Mouse (Mus musculus) limb, embryonic 11.5 days (tissue): ENCODE data around the gene Nup210. TPM values are rescaled to one million over a fixed set of nuclear protein-coding genes. Genes with fewer than 3 reads are reported as not detected.
A peak's percentile ranks its signal among the peaks of the same experiment; 100 is the strongest.
"Not testable (repeated sequence)": the region's sequence is repeated elsewhere in the genome, so short reads cannot be mapped to it uniquely, and the experiment has no call there.

Experiments used
- ATAC-seq: fragments of 200-750 bp; cut with Nextera tagmentation; 2 replicates; pipeline ENCODE4 v1.8.0; 2017; ENCODE audit warnings: low read depth; ENCODE audit not compliant: insufficient number of reproducible peaks, low FRiP score, low TSS enrichment
- DNase-seq: peaks from one replicate; pipeline ENCODE4 v3.0.0-alpha.2; 2015; ENCODE audit warnings: low spot score
- H3K27ac ChIP-seq: fragments of 300-500 bp; sonication (generic); replicated peaks from 2 replicates; pipeline ENCODE4 v1.5.1; 2014; ENCODE audit warnings: low read depth, mild to moderate bottlenecking, low read length
- H3K27me3 ChIP-seq: fragments of 300-500 bp; sonication (generic); 2 replicates; pipeline ENCODE4 v1.6.1; 2014; ENCODE audit warnings: mild to moderate bottlenecking, low read length, mixed read lengths; ENCODE audit not compliant: control insufficient read depth, insufficient read depth
- H3K36me3 ChIP-seq: fragments of 300-500 bp; sonication (generic); 2 replicates; pipeline ENCODE4 v1.6.1; 2014; ENCODE audit warnings: mild to moderate bottlenecking, low read length, moderate library complexity, mixed read lengths; ENCODE audit not compliant: control insufficient read depth, insufficient read depth
- H3K4me1 ChIP-seq: fragments of 300-500 bp; sonication (generic); 2 replicates; pipeline ENCODE4 v1.6.1; 2014; ENCODE audit warnings: low read length, mixed read lengths; ENCODE audit not compliant: control insufficient read depth, insufficient read depth
- H3K4me2 ChIP-seq: fragments of 300-500 bp; sonication (generic); 2 replicates; pipeline ENCODE4 v1.6.1; 2014; ENCODE audit warnings: low read depth, mild to moderate bottlenecking, moderate library complexity; ENCODE audit not compliant: severe bottlenecking
- H3K4me3 ChIP-seq: fragments of 300-500 bp; sonication (generic); 2 replicates; pipeline ENCODE4 v1.5.1; 2014; ENCODE audit warnings: low read depth, low read length
- H3K9ac ChIP-seq: fragments of 300-500 bp; sonication (generic); 2 replicates; pipeline ENCODE4 v1.6.1; 2014; ENCODE audit warnings: mild to moderate bottlenecking, low read length
- H3K9me3 ChIP-seq: fragments of 300-500 bp; sonication (generic); 2 replicates; pipeline ENCODE4 v1.6.1; 2016; ENCODE audit warnings: low read length; ENCODE audit not compliant: control insufficient read depth
- WGBS: fragments of 180-500 bp; shearing (Covaris S2); extraction: QIAGEN DNeasy Blood & Tissue Kit; methylation state at CpG from one replicate; pipeline ENCODE4 v1.1.7; 2014; 5-methylcytosine and 5-hydroxymethylcytosine counted together
- polyA plus RNA-seq: library from polyadenylated mRNA; unstranded; fragments of >200 nt; fragmentation: Nextera tagmentation; extraction: Ambion mirVana; gene quantifications from 2 replicates; pipeline ENCODE4 v1.2.1, GENCODE M21; 2014

Gene Nup210
- polyA plus RNA-seq, 1 experiment from 2014 or later = 4.3 TPM

- Histone ChIP-seq H3K27ac (no peak overlapping the region; the same call in 1 of the 2 replicates), H3K4me2 (no peak overlapping the region), H3K27me3 (no peaks in the 10 kb centered on the region), H3K4me1 (peaks cover 16% of the 10 kb centered on the region), H3K9me3 (no peaks in the 10 kb centered on the region), H3K36me3 (no peaks in the 10 kb centered on the region), H3K9ac (no peak overlapping the region), H3K4me3 (no peak overlapping the region)
- DNase-seq (no peak), ATAC-seq (no peak; the same call in 1 of the 2 replicates)
- 85% methylated on average over 2 of the region's 2 CpGs for WGBS
These were observed 11.1 kb downstream of the Nup210 start for GRCm38 (mm10) chr6:91105400-91106129.

GRCm38 (mm10) chr6:91104765-91105399 is 11.7 kb downstream of the Nup210 start:
- DNase-seq = peak; percentile 81
- 52% methylated on average over 3 of the region's 3 CpGs for WGBS

GRCm38 (mm10) chr6:91103421-91103820 is 13.2 kb downstream of the Nup210 start:
- not testable (repeated sequence) for H3K4me3 ChIP-seq, H3K27me3 ChIP-seq, DNase-seq, H3K27ac ChIP-seq, ATAC-seq, H3K9me3 ChIP-seq, H3K9ac ChIP-seq, H3K4me2 ChIP-seq, H3K36me3 ChIP-seq
- WGBS = 82% methylated on average over 1 of the region's 1 CpGs
- H3K4me1 ChIP-seq = peaks cover 13% of the 10 kb centered on the region

More at GRCm38 (mm10) chr6:91104765-91105399, 11.7 kb downstream of the Nup210 start:
- Histone ChIP-seq H3K36me3 (no peaks in the 10 kb centered on the region), H3K4me1 (peaks cover 16% of the 10 kb centered on the region), H3K27me3 (no peaks in the 10 kb centered on the region), H3K9ac (no peak overlapping the region), H3K27ac (no peak overlapping the region; the same call in 1 of the 2 replicates), H3K9me3 (no peaks in the 10 kb centered on the region), H3K4me3 (no peak overlapping the region), H3K4me2 (no peak overlapping the region)
- peak; percentile 78 for ATAC-seq

GRCm38 (mm10) chr6:91100621-91101020 is 16.0 kb downstream of the Nup210 start:
- no peaks in the 10 kb centered on the region for H3K27me3 ChIP-seq
- ATAC-seq (no peak), DNase-seq (no peak)
- H3K4me2 ChIP-seq = no peak overlapping the region
- no peaks in the 10 kb centered on the region for H3K9me3 ChIP-seq
- WGBS = 87% methylated on average over 5 of the region's 5 CpGs
- no peaks in the 10 kb centered on the region; the same call in 1 of the 2 replicates for H3K36me3 ChIP-seq
- H3K27ac ChIP-seq = no peak overlapping the region
- no peak overlapping the region for H3K9ac ChIP-seq
- peaks cover 13% of the 10 kb centered on the region for H3K4me1 ChIP-seq
- H3K4me3 ChIP-seq = no peak overlapping the region

- ATAC-seq (no peak), DNase-seq (no peak)
- no peaks in the 10 kb centered on the region for H3K27me3 ChIP-seq
- no peak overlapping the region for H3K27ac ChIP-seq
- no peak overlapping the region for H3K4me2 ChIP-seq
- H3K4me3 ChIP-seq = no peak overlapping the region
- H3K9me3 ChIP-seq = no peaks in the 10 kb centered on the region
- H3K9ac ChIP-seq = no peak overlapping the region
- WGBS = 91% methylated on average over 3 of the region's 3 CpGs
- H3K36me3 ChIP-seq = no peaks in the 10 kb centered on the region; the same call in 1 of the 2 replicates
- no peaks in the 10 kb centered on the region for H3K4me1 ChIP-seq
These were observed 18.8 kb downstream of the Nup210 start for GRCm38 (mm10) chr6:91097879-91098278.

GRCm38 (mm10) chr6:91095072-91095601 is 21.5 kb downstream of the Nup210 start:
- ATAC-seq (no peak), DNase-seq (no peak)
- no peaks in the 10 kb centered on the region for H3K9me3 ChIP-seq
- H3K4me2 ChIP-seq = no peak overlapping the region
- no peak overlapping the region for H3K27ac ChIP-seq
- H3K27me3 ChIP-seq = no peaks in the 10 kb centered on the region
- H3K4me3 ChIP-seq = no peak overlapping the region
- 82% methylated on average over 2 of the region's 2 CpGs for WGBS
- no peak overlapping the region for H3K9ac ChIP-seq
- no peaks in the 10 kb centered on the region; the same call in 1 of the 2 replicates for H3K36me3 ChIP-seq
- peaks cover 3% of the 10 kb centered on the region; the same call in 1 of the 2 replicates for H3K4me1 ChIP-seq

- DNase-seq = no peak
- Histone ChIP-seq H3K9ac (no peak overlapping the region), H3K4me3 (no peak overlapping the region), H3K4me1 (peaks cover 3% of the 10 kb centered on the region; the same call in 1 of the 2 replicates), H3K9me3 (no peaks in the 10 kb centered on the region), H3K27me3 (no peaks in the 10 kb centered on the region), H3K27ac (0 out of 2 replicates have a peak overlapping the region, but pooled peaks have one; percentile 1), H3K4me2 (no peak overlapping the region), H3K36me3 (no peaks in the 10 kb centered on the region; the same call in 1 of the 2 replicates)
- no peak for ATAC-seq
- WGBS = 68% methylated on average over 10 of the region's 10 CpGs
These were observed 24.3 kb downstream of the Nup210 start for GRCm38 (mm10) chr6:91092216-91092899.
